Mouse (Mus musculus): ENCODE results near the gene Oaz2.
A peak's percentile ranks its signal among the peaks of the same experiment; 100 is the strongest.
"Not testable (repeated sequence)": the region's sequence is repeated elsewhere in the genome, so short reads cannot be mapped to it uniquely, and the experiment has no call there.

The Oaz2 gene

DNA sequence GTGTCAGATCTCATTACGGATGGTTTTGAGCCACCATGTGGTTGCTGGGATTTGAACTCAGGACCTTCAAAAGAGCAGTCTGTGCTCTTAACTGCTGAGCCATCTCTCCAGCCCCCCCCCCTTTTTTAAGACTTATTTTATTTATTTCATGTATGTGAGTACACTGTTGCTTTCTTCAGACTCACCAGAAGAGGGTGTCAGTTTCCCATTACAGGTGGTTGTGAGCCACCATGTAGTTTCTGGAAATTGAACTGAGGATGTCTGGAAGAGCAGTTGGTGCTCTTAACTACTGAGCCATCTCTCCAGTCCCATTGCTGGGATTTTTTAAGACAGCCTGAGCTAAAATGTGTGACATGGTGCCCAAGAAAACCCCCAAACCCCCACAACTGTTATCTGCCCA lies 15.8 kb upstream of the Oaz2 start:
- not testable (repeated sequence) for DNase-seq (ENCODE audit: low spot score)

DNA sequence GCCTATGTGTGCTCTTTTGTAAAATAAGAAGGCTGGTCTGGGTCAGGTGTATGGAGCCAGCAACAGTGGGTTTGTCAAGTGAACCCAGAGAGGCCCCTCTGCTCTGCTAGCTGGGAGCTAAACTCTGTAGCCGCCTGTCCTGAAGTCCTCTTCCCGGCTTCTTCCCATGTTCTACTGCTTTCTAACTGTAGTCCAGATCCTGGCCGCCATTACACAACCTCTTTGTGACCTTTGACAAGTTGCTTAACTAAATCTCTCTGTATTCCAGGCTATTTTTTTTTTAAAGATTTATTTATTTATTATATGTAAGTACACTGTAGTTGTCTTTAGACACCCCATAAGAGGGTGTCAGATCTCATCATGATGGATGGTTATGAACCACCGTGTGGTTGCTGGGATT lies 14.1 kb upstream of the Oaz2 start:
- no peak for DNase-seq (ENCODE audit: low spot score)

DNA sequence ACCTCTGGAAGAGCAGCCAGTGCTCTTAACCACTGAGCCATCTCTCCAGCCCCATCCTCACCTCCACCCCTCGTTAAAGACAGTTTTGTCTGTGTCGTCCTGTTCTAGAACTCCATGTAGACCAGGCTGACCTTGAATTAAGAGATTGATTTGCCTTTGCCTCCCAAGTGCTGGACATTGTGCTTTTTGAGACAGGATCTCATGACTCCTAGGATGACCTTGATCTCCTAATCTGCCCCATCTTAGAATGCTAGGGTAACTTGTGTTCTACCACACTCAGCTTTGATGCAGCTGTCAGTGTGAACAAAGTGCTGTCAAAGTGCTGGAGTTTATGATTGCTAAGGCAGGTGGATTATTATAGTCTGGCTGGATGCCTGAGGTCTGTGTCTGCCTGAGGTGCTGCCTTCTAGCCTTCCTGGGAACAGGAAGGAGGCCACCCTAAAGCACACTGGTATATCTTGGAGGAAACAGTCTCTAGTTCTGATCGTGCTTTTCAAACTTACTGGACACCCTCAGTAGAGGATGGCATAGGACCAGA lies 13.0 kb upstream of the Oaz2 start:
- DNase-seq (ENCODE audit: low spot score), result no peak

DNA sequence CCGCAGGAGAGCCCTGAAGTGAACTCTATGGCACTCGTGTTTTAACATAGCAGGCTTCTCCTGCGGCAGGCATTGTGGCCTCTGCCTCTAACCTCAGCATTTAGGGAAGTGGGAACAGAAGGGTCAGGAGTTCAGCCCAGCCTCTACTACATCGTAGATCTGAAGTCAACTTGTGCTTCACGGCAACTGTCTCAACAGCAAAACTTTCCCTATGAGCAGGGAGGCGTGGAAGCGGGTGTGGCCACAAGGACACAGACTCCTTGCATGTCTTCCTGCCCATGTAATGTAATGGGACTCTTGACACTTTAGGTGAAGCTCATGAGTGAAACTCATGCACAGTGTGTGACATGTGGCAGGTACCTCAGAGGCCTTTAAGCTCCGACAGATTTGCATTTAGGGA lies 12.3 kb upstream of the Oaz2 start:
- DNase-seq (ENCODE audit: low spot score), result no peak

DNA sequence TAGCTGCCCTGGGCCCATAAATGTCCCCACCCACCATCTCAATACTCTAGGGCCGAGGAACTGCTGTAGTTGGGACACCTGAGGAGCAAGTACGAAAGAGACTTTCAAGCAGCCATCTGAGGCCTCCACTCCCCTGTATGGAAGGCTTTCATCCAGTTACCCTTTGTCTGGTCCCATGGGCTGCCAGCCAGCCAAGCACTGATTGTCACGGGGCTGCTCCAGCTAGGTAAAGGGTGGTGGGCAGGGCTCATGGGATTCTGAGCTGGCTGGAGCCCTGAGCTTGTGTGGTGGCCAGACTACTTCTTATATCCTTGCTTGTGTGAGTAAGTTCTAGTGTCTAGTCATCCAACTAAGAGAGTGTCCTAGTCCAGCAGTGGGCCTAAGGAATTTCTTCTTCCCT lies 10.6 kb upstream of the Oaz2 start:
- no peak for DNase-seq (ENCODE audit: low spot score)

DNA sequence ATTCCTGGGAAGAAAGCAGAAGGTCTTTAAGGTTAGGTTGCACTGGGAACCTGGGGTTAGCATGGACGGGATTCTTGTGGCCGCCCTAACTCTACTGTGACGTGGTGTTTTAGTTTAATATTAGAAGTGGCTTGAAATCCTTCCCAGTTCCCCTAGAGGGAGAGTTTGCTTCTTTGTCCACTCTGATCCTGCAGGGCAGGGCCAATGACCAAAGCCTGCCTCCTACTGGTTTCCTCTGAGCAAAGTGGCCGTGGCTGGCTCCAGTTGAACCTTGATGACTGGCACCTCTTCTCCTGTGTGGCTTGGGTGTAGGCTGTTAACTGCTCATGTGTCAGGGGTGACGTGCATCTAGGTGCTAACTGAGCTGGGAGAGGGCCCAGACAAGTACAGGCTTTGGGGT lies 6.8 kb upstream of the Oaz2 start:
- no peak for DNase-seq (ENCODE audit: low spot score)

DNA sequence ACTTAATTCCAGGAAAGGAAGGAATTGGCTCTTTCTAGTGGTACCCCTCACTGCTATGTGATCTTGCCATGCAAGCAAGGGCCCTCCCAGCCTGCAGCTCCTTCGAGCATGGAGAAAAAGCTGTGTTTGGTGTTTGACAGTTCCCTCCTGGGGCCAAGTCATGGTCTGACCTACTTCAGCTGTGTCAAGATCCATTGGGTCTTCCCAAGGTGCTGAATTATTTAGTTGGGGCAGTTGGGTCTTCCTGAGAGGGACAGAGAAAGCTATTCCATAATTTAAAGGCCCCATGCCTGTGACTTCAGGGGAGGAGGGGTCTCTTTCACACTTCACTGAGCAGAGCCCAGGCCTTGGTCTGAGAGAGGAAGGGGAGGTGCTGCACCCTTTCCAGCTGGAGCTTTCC lies 6.3 kb upstream of the Oaz2 start:
- DNase-seq (ENCODE audit: low spot score), result no peak

DNA sequence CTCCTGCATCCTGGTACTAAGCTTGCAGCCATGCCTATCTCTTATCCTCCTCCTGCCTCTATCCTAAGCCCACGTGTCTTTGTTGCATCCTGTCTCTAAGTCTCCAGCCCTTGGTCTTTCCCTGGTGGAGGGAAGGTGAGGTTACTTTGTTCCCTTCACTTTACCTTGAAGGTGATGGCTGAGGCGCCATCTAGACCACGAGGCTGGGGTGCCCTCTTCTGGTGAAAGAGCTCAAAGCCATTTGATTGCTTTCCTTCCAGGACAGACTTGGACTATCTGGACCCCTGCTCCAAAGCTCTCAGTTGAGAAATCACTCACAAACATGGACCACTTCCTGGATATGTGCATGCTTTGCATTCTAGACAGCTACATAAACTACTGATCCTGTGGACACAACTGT lies 3.6 kb upstream of the Oaz2 start:
- peak; percentile 57 for DNase-seq (ENCODE audit: low spot score)

DNA sequence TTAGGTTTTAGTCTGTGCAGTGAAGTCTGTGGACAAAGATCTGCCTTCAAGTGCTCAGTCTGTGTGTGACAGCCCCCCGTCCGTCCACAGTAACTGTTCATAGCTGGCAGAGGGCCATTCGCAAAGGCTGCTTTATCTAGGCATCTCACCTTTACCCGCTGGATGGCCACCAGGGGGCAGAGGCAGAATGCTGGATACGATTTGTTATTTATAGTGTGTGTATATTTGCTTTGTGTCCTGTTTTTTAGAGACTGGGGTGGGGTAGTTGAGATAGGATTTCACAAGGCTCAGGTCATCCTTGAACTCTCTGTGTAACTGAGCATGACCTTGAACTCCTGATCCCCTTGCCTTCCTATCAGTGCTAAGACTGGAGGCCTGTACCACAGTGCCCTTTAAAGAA lies 1.8 kb upstream of the Oaz2 start:
- peak; percentile 54 for DNase-seq (ENCODE audit: low spot score)

DNA sequence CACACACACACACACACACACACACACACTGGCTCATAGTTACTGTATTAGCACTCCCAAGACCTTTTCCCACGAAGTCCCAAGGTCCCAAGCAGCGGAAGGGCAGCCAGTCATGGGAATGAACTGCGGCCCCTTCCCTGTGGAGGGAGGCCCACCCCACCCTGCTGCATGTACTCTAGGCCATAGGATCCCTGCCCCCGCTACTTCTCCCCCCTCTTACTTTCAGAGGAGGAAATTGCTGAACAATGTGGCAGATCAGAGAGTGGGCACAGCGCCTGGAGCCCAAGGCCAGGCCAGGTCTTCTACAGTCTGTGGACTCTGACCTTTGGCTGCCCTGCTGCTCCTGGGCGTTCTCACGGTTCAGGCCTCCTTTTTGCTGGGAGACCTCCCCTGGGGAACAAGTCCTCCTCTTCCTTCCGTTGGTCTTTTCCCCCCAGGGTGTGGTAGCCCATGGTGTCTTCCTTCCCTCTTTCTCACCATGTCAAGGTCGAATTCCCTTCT lies 3.7 kb downstream of the Oaz2 start:
- peak; percentile 31 for DNase-seq (ENCODE audit: low spot score)

DNA sequence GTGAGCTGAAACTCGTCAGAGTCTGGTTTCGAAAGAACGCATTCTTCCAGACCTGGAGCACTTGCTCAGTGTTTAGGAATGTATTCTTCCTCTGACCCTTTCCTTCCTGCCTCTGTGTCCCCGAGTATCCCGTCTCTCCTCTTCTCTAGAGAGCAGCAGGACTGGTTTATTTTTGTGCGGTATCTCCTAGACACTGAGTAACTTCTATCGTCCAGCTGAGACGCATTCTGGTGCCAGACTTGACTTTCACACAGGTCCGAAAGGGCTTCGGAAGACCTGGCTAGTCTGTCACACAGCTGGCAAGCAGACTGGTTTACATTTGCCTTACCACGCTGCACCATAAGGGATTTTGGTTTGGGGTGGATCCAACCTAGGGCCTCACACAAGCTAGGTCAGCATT lies 5.2 kb downstream of the Oaz2 start:
- no peak for DNase-seq (ENCODE audit: low spot score)

DNA sequence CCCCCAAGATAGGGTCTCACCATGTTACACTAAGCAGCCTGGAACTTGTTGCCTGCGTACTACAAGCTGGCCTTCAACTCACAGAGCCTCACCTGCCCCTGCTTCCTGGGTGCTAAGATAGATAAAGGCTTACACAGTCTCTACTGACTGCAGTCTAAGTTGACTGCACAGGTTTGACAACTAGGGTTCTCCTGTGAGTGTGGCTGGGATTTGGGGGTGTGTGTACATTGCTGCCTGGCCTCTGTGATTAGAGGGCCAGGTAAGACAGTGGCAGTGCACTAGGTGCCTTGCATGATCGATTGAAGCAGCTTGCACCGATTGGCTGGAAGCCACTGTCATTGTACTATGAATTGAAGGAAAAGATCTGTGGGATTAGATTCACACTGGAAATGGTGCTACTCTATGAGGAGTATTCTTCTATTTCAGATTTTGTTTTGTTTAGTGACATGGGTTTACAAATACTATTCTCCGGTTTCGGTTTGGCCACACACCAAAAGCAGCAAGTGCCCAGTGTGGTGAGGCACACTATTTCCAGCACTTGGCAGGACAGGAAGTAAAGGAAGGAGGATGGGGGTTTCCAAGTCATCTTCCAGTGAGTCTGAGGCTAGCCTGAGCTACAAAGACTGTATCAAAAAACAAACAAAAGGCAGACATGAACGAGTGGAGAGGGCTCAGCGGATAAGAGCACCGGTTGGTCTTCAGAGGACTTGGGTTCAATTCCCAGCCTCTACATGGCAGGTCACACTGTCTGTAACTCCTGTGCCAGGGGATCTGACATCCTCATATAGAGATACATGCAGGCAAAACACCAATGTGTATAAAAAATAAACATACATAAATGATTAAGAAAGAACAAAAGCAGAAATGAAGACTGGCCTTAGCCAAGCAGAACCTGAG lies 7.9 kb downstream of the Oaz2 start:
- DNase-seq (ENCODE audit: low spot score), result no peak

DNA sequence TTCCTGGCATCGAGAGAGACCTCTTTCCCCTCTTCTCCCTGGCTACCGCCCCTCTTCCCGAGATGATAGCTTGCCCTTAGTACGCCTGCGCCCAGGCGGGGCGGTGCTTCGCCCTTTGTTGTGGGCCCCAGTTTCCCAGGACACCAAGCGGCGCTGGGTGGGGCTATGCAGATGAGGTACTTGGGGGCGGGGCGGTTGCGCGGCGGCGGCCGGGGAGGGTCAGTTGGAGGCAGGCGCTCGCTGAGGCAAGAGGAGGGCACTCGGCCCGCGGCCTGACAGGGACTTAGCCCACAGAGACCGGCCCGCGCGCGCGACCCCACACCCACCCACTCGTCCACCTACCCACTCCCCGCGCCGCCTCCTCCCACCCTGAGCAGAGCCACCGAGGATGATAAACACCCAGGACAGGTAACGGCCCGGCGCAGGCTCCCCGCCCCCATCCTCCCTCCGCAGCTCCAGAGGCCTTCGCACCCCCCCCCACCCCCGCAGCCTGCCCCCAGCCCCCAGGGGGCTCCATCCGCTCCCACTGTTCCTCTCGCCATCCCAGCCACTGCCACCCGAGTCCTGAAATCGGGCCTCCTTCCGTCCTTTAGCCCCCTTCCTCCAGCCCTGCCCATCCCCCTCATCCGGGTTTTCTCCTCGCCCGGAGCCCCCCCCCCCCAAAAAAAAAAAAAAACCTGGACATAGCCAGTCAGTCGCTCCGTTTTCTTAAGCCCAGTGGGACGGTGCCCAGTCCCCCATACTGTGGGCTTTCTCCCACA lies 8.7 kb downstream of the Oaz2 start:
- DNase-seq (ENCODE audit: low spot score), result peak; percentile 96

DNA sequence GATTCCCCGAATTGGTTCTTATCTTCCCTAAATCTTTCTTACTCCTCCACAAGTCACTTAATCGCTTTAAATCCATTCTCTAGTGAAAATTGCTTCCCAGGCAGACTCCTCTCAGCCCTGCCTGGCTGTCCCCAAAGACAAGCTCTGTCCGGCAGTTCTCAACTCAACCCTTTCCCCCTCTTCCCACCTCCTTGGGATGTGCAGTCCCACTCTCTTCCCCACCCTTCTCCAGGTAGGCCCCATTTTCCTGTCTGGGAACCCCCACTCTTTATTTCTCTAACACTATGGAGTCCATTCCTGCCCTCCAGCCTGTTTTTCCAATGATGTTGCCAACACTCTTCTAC lies 9.3 kb downstream of the Oaz2 start:
- DNase-seq (ENCODE audit: low spot score), result no peak

DNA sequence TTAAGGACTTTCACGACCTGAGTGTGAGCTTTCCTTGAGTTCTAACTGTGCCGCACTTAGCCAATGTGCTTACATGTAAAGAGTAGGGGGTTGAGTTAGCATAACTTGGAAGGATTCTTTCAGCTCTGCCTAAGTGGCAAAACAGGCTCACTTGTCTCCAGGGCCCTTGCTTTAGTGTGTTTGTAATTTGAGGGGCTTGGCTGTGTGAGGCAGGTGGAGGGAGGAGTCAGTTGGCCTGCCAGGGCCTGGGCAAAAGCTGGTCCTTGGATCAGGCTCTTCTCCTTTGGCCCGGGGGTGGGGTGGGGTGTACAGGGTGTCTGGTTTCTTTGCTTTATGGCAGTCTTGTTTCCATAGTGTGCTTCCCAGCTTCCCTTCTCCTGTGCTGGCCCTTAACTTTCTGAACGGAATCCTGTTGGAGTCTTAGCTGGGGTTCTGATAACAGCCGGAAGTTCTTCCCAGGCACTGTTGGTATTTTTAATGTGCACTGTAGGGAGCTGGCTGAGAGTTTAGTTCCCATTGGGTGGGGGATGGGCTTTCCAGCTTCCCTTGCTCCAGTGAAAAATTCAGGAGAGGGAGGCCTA lies 11.5 kb downstream of the Oaz2 start:
- peak; percentile 33 for DNase-seq (ENCODE audit: low spot score)

DNA sequence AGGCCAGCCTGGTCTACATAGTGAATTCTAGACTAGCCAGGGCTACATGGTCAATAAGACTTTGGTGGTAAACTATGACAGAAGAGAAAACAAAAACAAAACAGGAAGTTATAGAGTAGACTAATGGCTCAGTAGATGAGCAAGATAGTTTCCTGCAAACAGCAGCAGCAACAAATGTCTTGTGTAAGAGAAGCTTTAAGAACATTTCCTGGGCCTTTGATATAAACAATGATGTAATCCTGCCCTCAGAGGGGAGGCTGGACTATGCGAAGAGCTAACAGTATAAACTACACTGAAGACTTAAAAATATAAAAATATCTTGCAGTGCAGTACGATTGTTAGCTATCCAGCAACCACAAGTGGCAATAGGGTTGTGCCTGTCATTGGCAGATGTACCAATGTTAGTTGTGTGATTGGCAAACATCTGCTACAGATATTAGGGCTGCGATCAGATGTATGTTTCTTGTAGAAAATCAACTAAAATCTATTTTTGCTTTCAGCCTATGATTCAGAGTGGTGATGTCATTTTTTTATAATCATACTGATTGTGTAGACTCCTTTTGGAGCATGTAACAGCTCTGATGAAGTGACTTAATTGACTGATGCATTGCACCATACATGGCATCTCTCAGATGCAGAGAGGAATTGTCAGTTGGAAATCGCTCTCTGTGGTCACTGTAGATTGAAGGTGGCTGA lies 13.3 kb downstream of the Oaz2 start:
- no peak for DNase-seq (ENCODE audit: low spot score)

DNA sequence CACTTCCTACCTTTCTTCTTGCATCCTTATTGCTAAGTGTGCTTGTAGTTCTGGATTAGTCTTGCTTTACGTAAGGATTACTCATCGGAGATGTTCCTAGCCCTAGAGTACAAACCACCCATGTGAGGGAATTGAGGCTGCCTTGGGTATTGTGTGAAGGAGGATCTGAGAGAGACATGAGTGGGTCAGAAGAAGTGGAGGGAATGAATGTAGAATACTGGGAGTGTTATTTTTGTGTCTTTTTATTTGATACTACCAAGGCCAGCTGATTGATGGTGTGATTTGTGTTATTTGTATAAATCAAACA lies 13.8 kb downstream of the Oaz2 start:
- DNase-seq (ENCODE audit: low spot score), result no peak

DNA sequence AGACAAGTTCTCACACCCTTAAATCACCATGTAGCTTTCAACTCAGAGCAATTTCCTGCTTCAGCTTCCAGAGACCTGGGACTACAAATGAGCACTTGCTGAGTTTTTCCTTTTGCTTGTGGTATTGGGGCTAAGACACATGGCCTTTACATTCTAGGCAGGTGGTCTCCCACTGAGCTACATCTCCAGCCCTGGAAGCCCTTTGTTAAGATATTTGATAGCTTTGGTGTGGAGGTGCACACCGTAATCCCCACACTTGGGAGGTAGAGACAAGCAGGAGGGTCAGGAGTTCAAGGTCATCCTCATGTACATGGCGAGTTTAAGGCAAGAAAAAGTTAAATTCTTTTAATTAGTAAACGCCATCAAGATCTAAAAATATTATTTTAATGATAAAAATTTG lies 14.4 kb downstream of the Oaz2 start:
- DNase-seq (ENCODE audit: low spot score), result no peak

DNA sequence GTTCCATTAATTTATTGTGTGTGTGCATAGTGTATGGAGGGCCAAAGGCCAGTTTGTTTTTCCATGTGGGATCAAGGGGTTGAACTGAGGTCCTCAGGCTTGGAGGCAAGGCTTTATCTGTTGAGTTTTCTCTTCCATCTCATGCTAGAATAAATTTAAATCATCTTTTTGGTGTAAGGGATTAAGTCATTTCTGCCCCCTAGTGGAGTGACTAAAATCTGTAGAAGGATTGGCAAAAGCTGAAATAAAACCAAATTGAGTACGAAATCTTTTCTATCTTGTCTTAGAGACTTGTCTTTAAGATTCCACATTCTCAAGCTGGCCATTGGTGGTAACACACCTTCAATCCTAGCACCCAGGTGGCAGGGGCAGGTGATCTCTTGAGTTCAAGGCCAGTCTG lies 15.2 kb downstream of the Oaz2 start:
- DNase-seq (ENCODE audit: low spot score), result no peak

DNA sequence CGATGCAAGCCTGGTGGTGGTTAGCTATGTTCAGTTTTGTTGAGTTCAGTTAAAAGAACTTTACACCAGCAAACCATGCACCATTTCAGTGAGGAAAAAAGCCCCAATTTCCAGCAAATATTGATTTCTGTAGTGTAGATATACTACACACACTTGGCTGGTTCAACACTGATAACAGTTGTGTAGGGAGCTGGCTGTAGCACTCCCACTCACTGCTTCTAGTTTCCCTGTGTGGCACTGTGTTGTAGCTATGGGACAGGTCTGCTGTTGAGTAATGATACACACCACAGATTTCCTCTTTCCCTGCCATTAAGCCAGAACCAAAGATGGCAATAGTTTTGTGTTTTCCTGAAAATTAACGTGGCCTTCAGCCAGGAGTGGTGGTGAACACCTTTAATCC lies 16.9 kb downstream of the Oaz2 start:
- no peak for DNase-seq (ENCODE audit: low spot score)

DNA sequence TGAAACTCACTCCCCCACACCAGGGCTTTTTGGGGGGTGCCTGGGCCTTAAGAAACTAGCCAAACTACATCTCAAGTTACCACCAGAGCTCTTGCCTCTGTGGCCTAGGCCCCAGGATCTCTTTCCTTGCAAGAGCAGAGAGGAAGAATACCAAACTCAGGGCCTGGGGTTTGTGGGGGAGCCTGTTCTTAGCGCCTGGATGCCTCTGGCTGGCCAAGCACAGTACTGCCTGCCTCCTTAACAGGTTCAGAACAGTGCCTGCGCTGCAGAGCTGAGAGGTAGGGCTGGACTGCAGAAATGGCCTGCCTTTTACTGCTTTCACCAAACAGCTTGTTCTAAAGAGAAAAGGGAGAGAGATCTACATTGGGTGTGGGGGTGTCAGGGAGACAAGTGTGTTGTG lies 22.1 kb downstream of the Oaz2 start:
- not testable (repeated sequence) for DNase-seq (ENCODE audit: low spot score)

DNA sequence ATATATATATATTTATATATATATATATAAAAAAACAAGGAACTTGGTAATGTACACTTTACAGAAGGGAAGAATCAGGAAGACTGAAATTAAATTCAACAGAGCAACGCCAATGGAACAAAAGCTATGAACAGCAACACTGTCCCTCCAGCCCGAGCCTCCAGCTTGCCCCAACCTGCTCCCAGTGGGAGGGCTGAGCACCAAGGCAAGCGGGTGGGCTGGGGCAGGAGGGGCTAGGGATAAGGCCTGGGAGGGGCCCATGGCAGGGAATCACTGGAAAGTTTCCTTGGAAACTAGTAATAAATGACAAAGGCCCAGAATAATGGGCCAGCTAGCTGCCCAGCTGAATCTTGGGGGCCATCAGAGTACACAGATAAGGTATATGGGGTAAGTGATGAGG lies 24.7 kb downstream of the Oaz2 start:
- DNase-seq (ENCODE audit: low spot score), result no peak
